Mouse (Mus musculus): ENCODE data around the gene Hmga1. TPM values are rescaled to one million over a fixed set of nuclear protein-coding genes. Genes with fewer than 3 reads are reported as not detected.

Hmga1 gene
- polyA plus RNA-seq, 1 experiment from 2014 or later, result 131 TPM

GRCm38 (mm10) chr17:27533354-27533753 lies 22.9 kb upstream of the Hmga1 start:
- Histone ChIP-seq H3K27me3 (no peaks in the 10 kb centered on the region), H3K36me3 (replicated peaks) (no peaks in the 10 kb centered on the region), H3K4me2 (no peak overlapping the region), H3K9me3 (replicated peaks) (no peaks in the 10 kb centered on the region), H3K4me3 (replicated peaks) (no peak overlapping the region), H3K27ac (replicated peaks) (no peak overlapping the region), H3K4me1 (replicated peaks) (0 out of 2 replicates have a peak, but pooled peaks cover 10% of the 10 kb centered on the region), H3K9ac (no peak overlapping the region)
- WGBS (ENCODE audit: insufficient replicate concordance), result 82% methylated on average over 3 of the region's 3 CpGs
- no peak for ATAC-seq (ENCODE audit: insufficient read depth)

- no peaks in the 10 kb centered on the region for H3K36me3 ChIP-seq (replicated peaks)
- H3K27me3 ChIP-seq, result no peaks in the 10 kb centered on the region
- H3K4me2 ChIP-seq, result no peak overlapping the region
- H3K4me1 ChIP-seq (replicated peaks), result 0 out of 2 replicates have a peak, but pooled peaks cover 10% of the 10 kb centered on the region
- H3K9me3 ChIP-seq (replicated peaks), result no peaks in the 10 kb centered on the region
- H3K9ac ChIP-seq, result no peak overlapping the region
- WGBS (ENCODE audit: insufficient replicate concordance), result 4% methylated on average over 10 of the region's 10 CpGs
- ATAC-seq (ENCODE audit: insufficient read depth), result 0 out of 2 replicates have a peak, but pooled peaks have one; percentile 44
- no peak overlapping the region for H3K27ac ChIP-seq (replicated peaks)
- no peak overlapping the region for H3K4me3 ChIP-seq (replicated peaks)
Observed at GRCm38 (mm10) chr17:27534718-27535117, 21.6 kb upstream of the Hmga1 start.

- WGBS (ENCODE audit: insufficient replicate concordance), result 63% methylated on average over 2 of the region's 2 CpGs
- no peak for ATAC-seq (ENCODE audit: insufficient read depth)
- no peaks in the 10 kb centered on the region; the same call in 1 of the 2 replicates for H3K27me3 ChIP-seq
- H3K9me3 ChIP-seq (replicated peaks), result no peaks in the 10 kb centered on the region
- H3K4me3 ChIP-seq (replicated peaks), result no peak overlapping the region
- no peaks in the 10 kb centered on the region for H3K36me3 ChIP-seq (replicated peaks)
- no peak overlapping the region for H3K4me2 ChIP-seq
- 0 out of 2 replicates have a peak, but pooled peaks cover 4% of the 10 kb centered on the region for H3K4me1 ChIP-seq (replicated peaks)
- H3K27ac ChIP-seq (replicated peaks), result no peak overlapping the region
- H3K9ac ChIP-seq, result no peak overlapping the region
Observed at GRCm38 (mm10) chr17:27541261-27541660, 15.0 kb upstream of the Hmga1 start.

- Histone ChIP-seq H3K4me1 (replicated peaks) (0 out of 2 replicates have a peak, but pooled peaks cover 4% of the 10 kb centered on the region), H3K27me3 (no peaks in the 10 kb centered on the region; the same call in 1 of the 2 replicates), H3K9ac (no peak overlapping the region), H3K4me3 (replicated peaks) (no peak overlapping the region), H3K36me3 (replicated peaks) (no peaks in the 10 kb centered on the region), H3K27ac (replicated peaks) (no peak overlapping the region), H3K4me2 (no peak overlapping the region), H3K9me3 (replicated peaks) (no peaks in the 10 kb centered on the region)
- ATAC-seq (ENCODE audit: insufficient read depth), result no peak
- WGBS (ENCODE audit: insufficient replicate concordance), result 62% methylated on average over 3 of the region's 3 CpGs
Observed at GRCm38 (mm10) chr17:27541984-27542383, 14.3 kb upstream of the Hmga1 start.

GRCm38 (mm10) chr17:27544551-27544950 lies 11.7 kb upstream of the Hmga1 start:
- H3K36me3 ChIP-seq (replicated peaks), result no peaks in the 10 kb centered on the region
- WGBS (ENCODE audit: insufficient replicate concordance), result 68% methylated on average over 11 of the region's 11 CpGs
- no peak for ATAC-seq (ENCODE audit: insufficient read depth)
- no peak overlapping the region for H3K27ac ChIP-seq (replicated peaks)
- no peaks in the 10 kb centered on the region; the same call in 1 of the 2 replicates for H3K27me3 ChIP-seq
- no peak overlapping the region for H3K4me2 ChIP-seq
- H3K9ac ChIP-seq, result no peak overlapping the region
- no peak overlapping the region for H3K4me3 ChIP-seq (replicated peaks)
- H3K9me3 ChIP-seq (replicated peaks), result no peaks in the 10 kb centered on the region
- H3K4me1 ChIP-seq (replicated peaks), result 0 out of 2 replicates have a peak, but pooled peaks cover 4% of the 10 kb centered on the region

GRCm38 (mm10) chr17:27545991-27546390 lies 10.3 kb upstream of the Hmga1 start:
- Histone ChIP-seq H3K4me3 (replicated peaks) (no peak overlapping the region), H3K36me3 (replicated peaks) (no peaks in the 10 kb centered on the region), H3K9me3 (replicated peaks) (no peaks in the 10 kb centered on the region), H3K27me3 (no peaks in the 10 kb centered on the region; the same call in 1 of the 2 replicates), H3K27ac (replicated peaks) (no peak overlapping the region), H3K9ac (no peak overlapping the region), H3K4me2 (no peak overlapping the region), H3K4me1 (replicated peaks) (0 out of 2 replicates have a peak, but pooled peaks cover 7% of the 10 kb centered on the region)
- WGBS (ENCODE audit: insufficient replicate concordance), result 43% methylated on average over 12 of the region's 12 CpGs
- no peak for ATAC-seq (ENCODE audit: insufficient read depth)

GRCm38 (mm10) chr17:27546574-27547085 lies 9.7 kb upstream of the Hmga1 start:
- ATAC-seq (ENCODE audit: insufficient read depth), result no peak
- Histone ChIP-seq H3K4me2 (no peak overlapping the region), H3K27me3 (no peaks in the 10 kb centered on the region; the same call in 1 of the 2 replicates), H3K4me1 (replicated peaks) (peaks cover 13% of the 10 kb centered on the region), H3K4me3 (replicated peaks) (no peak overlapping the region), H3K27ac (replicated peaks) (no peak overlapping the region), H3K9me3 (replicated peaks) (no peaks in the 10 kb centered on the region), H3K9ac (no peak overlapping the region), H3K36me3 (replicated peaks) (no peaks in the 10 kb centered on the region)
- 62% methylated on average over 7 of the region's 7 CpGs for WGBS (ENCODE audit: insufficient replicate concordance)

GRCm38 (mm10) chr17:27547253-27547868 lies 8.9 kb upstream of the Hmga1 start:
- 55% methylated on average over 9 of the region's 9 CpGs for WGBS (ENCODE audit: insufficient replicate concordance)
- no peaks in the 10 kb centered on the region for H3K9me3 ChIP-seq (replicated peaks)
- H3K4me1 ChIP-seq (replicated peaks), result peaks cover 20% of the 10 kb centered on the region
- no peak overlapping the region for H3K4me3 ChIP-seq (replicated peaks)
- no peak overlapping the region for H3K27ac ChIP-seq (replicated peaks)
- no peaks in the 10 kb centered on the region for H3K36me3 ChIP-seq (replicated peaks)
- no peak overlapping the region for H3K4me2 ChIP-seq
- H3K27me3 ChIP-seq, result no peaks in the 10 kb centered on the region; the same call in 1 of the 2 replicates
- H3K9ac ChIP-seq, result no peak overlapping the region
- no peak for ATAC-seq (ENCODE audit: insufficient read depth)

GRCm38 (mm10) chr17:27549234-27549633 lies 7.1 kb upstream of the Hmga1 start:
- H3K27me3 ChIP-seq, result no peaks in the 10 kb centered on the region; the same call in 1 of the 2 replicates
- no peak overlapping the region for H3K27ac ChIP-seq (replicated peaks)
- no peak overlapping the region for H3K4me3 ChIP-seq (replicated peaks)
- H3K4me1 ChIP-seq (replicated peaks), result peaks cover 33% of the 10 kb centered on the region
- no peak overlapping the region for H3K9ac ChIP-seq
- H3K36me3 ChIP-seq (replicated peaks), result no peaks in the 10 kb centered on the region
- no peaks in the 10 kb centered on the region for H3K9me3 ChIP-seq (replicated peaks)
- H3K4me2 ChIP-seq, result no peak overlapping the region
- no peak for ATAC-seq (ENCODE audit: insufficient read depth)
- WGBS (ENCODE audit: insufficient replicate concordance), result 41% methylated on average over 8 of the region's 8 CpGs

GRCm38 (mm10) chr17:27551393-27551940 lies 4.8 kb upstream of the Hmga1 start:
- H3K4me3 ChIP-seq (replicated peaks), result no peak overlapping the region
- H3K4me2 ChIP-seq, result no peak overlapping the region
- no peak for ATAC-seq (ENCODE audit: insufficient read depth)
- peaks cover 55% of the 10 kb centered on the region for H3K4me1 ChIP-seq (replicated peaks)
- H3K27ac ChIP-seq (replicated peaks), result no peak overlapping the region
- H3K9ac ChIP-seq, result no peak overlapping the region
- no peaks in the 10 kb centered on the region for H3K36me3 ChIP-seq (replicated peaks)
- peaks cover 6% of the 10 kb centered on the region; the same call in 1 of the 2 replicates for H3K27me3 ChIP-seq
- no peaks in the 10 kb centered on the region for H3K9me3 ChIP-seq (replicated peaks)
- 40% methylated on average over 10 of the region's 10 CpGs for WGBS (ENCODE audit: insufficient replicate concordance)
